Mouse (Mus musculus) midbrain, postnatal 0 days (tissue): ENCODE results near the gene Map3k11. TPM values are rescaled to one million over a fixed set of nuclear protein-coding genes. Genes with fewer than 3 reads are reported as not detected.

ENCODE experiments used
- ATAC-seq: fragments of 200-750 bp; cut with Nextera tagmentation; 2 replicates; pipeline ENCODE4 v1.8.0; 2017; ENCODE audit warnings: moderate number of reproducible peaks, mild to moderate bottlenecking, moderate TSS enrichment, moderate library complexity; ENCODE audit not compliant: low FRiP score
- DNase-seq: peaks from one replicate; pipeline ENCODE4 v3.0.0-alpha.2; 2015; ENCODE audit warnings: low spot score
- H3K27ac ChIP-seq: fragments of 300-500 bp; sonication (generic); 2 replicates; pipeline ENCODE4 v1.5.1; 2014; ENCODE audit warnings: low read depth, mild to moderate bottlenecking, low read length, mixed read lengths
- H3K27me3 ChIP-seq: fragments of 300-500 bp; sonication (generic); 2 replicates; pipeline ENCODE4 v1.6.1; 2014; ENCODE audit warnings: low read length, control low read depth, mixed read lengths; ENCODE audit not compliant: insufficient read depth
- H3K36me3 ChIP-seq: fragments of 300-500 bp; sonication (generic); 2 replicates; pipeline ENCODE4 v1.6.1; 2014; ENCODE audit warnings: low read length, control low read depth, mixed read lengths; ENCODE audit not compliant: insufficient read depth
- H3K4me1 ChIP-seq: fragments of 300-500 bp; sonication (generic); 2 replicates; pipeline ENCODE4 v1.6.1; 2014; ENCODE audit warnings: mild to moderate bottlenecking, control low read depth, antibody characterized with exemption, low read length, mixed read lengths; ENCODE audit not compliant: insufficient read depth
- H3K4me2 ChIP-seq: fragments of 300-500 bp; sonication (generic); 2 replicates; pipeline ENCODE4 v1.6.1; 2014; ENCODE audit warnings: low read depth, mild to moderate bottlenecking, low read length, mixed read lengths; ENCODE audit not compliant: poor library complexity, severe bottlenecking
- H3K4me3 ChIP-seq: fragments of 300-500 bp; sonication (generic); 2 replicates; pipeline ENCODE4 v1.5.1; 2014; ENCODE audit warnings: low read depth, mild to moderate bottlenecking, low read length, moderate library complexity
- H3K9ac ChIP-seq: fragments of 300-500 bp; sonication (generic); replicated peaks from 2 replicates; pipeline ENCODE4 v1.6.1; 2014; ENCODE audit warnings: mild to moderate bottlenecking, low read length, moderate library complexity, mixed read lengths; ENCODE audit not compliant: poor library complexity, severe bottlenecking
- H3K9me3 ChIP-seq: fragments of 300-500 bp; sonication (generic); 2 replicates; pipeline ENCODE4 v1.6.1; 2016; ENCODE audit warnings: low read length, control low read depth
- CTCF ChIP-seq: IDR thresholded peaks from 2 replicates; pipeline ENCODE4 v1.5.1; 2016; ENCODE audit warnings: antibody characterized with exemption, mild to moderate bottlenecking
- WGBS: fragments of 180-500 bp; shearing (Covaris S2); extraction: QIAGEN DNeasy Blood & Tissue Kit; methylation state at CpG from one replicate; pipeline ENCODE4 v1.1.7; 2014; 5-methylcytosine and 5-hydroxymethylcytosine counted together
- microRNA-seq: library from miRNA; unstranded; fragments of <30 nt; microRNA quantifications from one replicate; pipeline ENCODE4, GENCODE M21; 2016; ENCODE audit warnings: borderline number of aligned reads
- polyA plus RNA-seq: library from polyadenylated mRNA; unstranded; fragments of >200 nt; fragmentation: Nextera tagmentation; extraction: Ambion mirVana; gene quantifications from 2 replicates; pipeline ENCODE4 v1.2.1, GENCODE M21; 2015
- total RNA-seq: library from RNA; depleted of rRNA; stranded (reverse); fragments of >200 nt; gene quantifications from 2 replicates; pipeline ENCODE4 v1.2.3, GENCODE M21; 2014; rRNA removed

Gene Map3k11
- total and polyA plus RNA-seq, 2 experiments from 2014 or later = 9.6 to 24.0 TPM

GRCm38 (mm10) chr19:5745756-5746710, 57.5 kb downstream of the Map3k11 start:
- H3K27me3 ChIP-seq = peaks cover 23% of the 10 kb centered on the region
- peak overlapping the region; percentile 59 for H3K9ac ChIP-seq
- H3K4me2 ChIP-seq = peak overlapping the region; percentile 59
- H3K4me1 ChIP-seq = 0 out of 2 replicates have a peak, but pooled peaks cover 8% of the 10 kb centered on the region
- no peaks in the 10 kb centered on the region for H3K9me3 ChIP-seq
- peak overlapping the region; percentile 19; the same call in 1 of the 2 replicates for H3K27ac ChIP-seq
- 10% methylated on average over 32 of the region's 36 CpGs for WGBS
- ATAC-seq = 0 out of 2 replicates have a peak, but pooled peaks have one; percentile 33
- H3K4me3 ChIP-seq = peak overlapping the region; percentile 28
- peak; percentile 69 for DNase-seq
- no peak for TF ChIP-seq CTCF
- H3K36me3 ChIP-seq = no peaks in the 10 kb centered on the region

GRCm38 (mm10) chr19:5746907-5747363, 58.4 kb downstream of the Map3k11 start:
- Histone ChIP-seq H3K27ac (no peak overlapping the region), H3K36me3 (no peaks in the 10 kb centered on the region), H3K9ac (no peak overlapping the region), H3K4me3 (peak overlapping the region; percentile 12; the same call in 1 of the 2 replicates), H3K4me2 (peak overlapping the region; percentile 59), H3K27me3 (peaks cover 27% of the 10 kb centered on the region), H3K9me3 (no peaks in the 10 kb centered on the region), H3K4me1 (0 out of 2 replicates have a peak, but pooled peaks cover 8% of the 10 kb centered on the region)
- no peak for DNase-seq
- ATAC-seq = no peak
- no peak for TF ChIP-seq CTCF
- 21% methylated on average over 12 of the region's 12 CpGs for WGBS

- ATAC-seq = no peak
- WGBS = 86% methylated on average over 6 of the region's 6 CpGs
- H3K4me3 ChIP-seq = no peak overlapping the region
- TF ChIP-seq CTCF = no peak
- H3K27me3 ChIP-seq = peaks cover 30% of the 10 kb centered on the region
- DNase-seq = no peak
- H3K27ac ChIP-seq = no peak overlapping the region
- no peak overlapping the region for H3K4me2 ChIP-seq
- H3K4me1 ChIP-seq = 0 out of 2 replicates have a peak, but pooled peaks cover 8% of the 10 kb centered on the region
- H3K9ac ChIP-seq = no peak overlapping the region
- H3K36me3 ChIP-seq = no peaks in the 10 kb centered on the region
- H3K9me3 ChIP-seq = no peaks in the 10 kb centered on the region
Measured at GRCm38 (mm10) chr19:5749476-5749875, 60.9 kb downstream of the Map3k11 start.

- Histone ChIP-seq H3K4me2 (no peak overlapping the region), H3K27ac (no peak overlapping the region), H3K27me3 (peaks cover 25% of the 10 kb centered on the region), H3K9me3 (no peaks in the 10 kb centered on the region), H3K9ac (no peak overlapping the region), H3K36me3 (no peaks in the 10 kb centered on the region), H3K4me1 (0 out of 2 replicates have a peak, but pooled peaks cover 8% of the 10 kb centered on the region), H3K4me3 (no peak overlapping the region)
- ATAC-seq (no peak), DNase-seq (no peak)
- 12% methylated on average over 22 of the region's 22 CpGs for whole genome bisulfite sequencing
- TF ChIP-seq CTCF = no peak
Measured at GRCm38 (mm10) chr19:5750951-5751350, 62.4 kb downstream of the Map3k11 start.

- Histone ChIP-seq H3K4me3 (no peak overlapping the region), H3K27me3 (peaks cover 30% of the 10 kb centered on the region), H3K36me3 (no peaks in the 10 kb centered on the region), H3K27ac (no peak overlapping the region), H3K9ac (no peak overlapping the region), H3K4me2 (no peak overlapping the region), H3K9me3 (no peaks in the 10 kb centered on the region), H3K4me1 (0 out of 2 replicates have a peak, but pooled peaks cover 1% of the 10 kb centered on the region)
- DNase-seq (no peak), ATAC-seq (no peak)
- 9% methylated on average over 20 of the region's 20 CpGs for WGBS
- TF ChIP-seq CTCF = no peak
Measured at GRCm38 (mm10) chr19:5751742-5752141, 63.2 kb downstream of the Map3k11 start.

Small RNA genes lying within 50 kb of the gene (microRNA-seq; reads per million reads assigned to microRNA genes)
- not detected for gene Mir6987

Other genes starting within 250 kb of the Map3k11 start
- gene Fosl1, start 241.2 kb upstream of the Map3k11 start, total RNA-seq = 0.11 TPM in 1 of 2 replicates, not detected in the other
- not detected in 2 replicates for gene Fosl1, start 241.2 kb upstream of the Map3k11 start, polyA plus RNA-seq
- gene Ccdc85b, start 230.8 kb upstream of the Map3k11 start, total RNA-seq = 14.3 and 19.4 TPM in 2 replicates
- 15.4 and 15.6 TPM in 2 replicates for gene Ccdc85b, start 230.8 kb upstream of the Map3k11 start, polyA plus RNA-seq
- gene Fibp, start 228.1 kb upstream of the Map3k11 start, total RNA-seq = 91.4 and 122 TPM in 2 replicates
- gene Fibp, start 228.1 kb upstream of the Map3k11 start, polyA plus RNA-seq = 174 and 191 TPM in 2 replicates
- gene Ctsw, start 220.2 kb upstream of the Map3k11 start, total RNA-seq = 0.33 and 0.94 TPM in 2 replicates
- 1.5 and 1.9 TPM in 2 replicates for gene Ctsw, start 220.2 kb upstream of the Map3k11 start, polyA plus RNA-seq
- 32.9 and 33.7 TPM in 2 replicates for gene Efemp2, start 214.8 kb upstream of the Map3k11 start, total RNA-seq
- 35.2 and 36.1 TPM in 2 replicates for gene Efemp2, start 214.8 kb upstream of the Map3k11 start, polyA plus RNA-seq
- 60.9 and 87.3 TPM in 2 replicates for gene Mus81, start 200.3 kb upstream of the Map3k11 start, total RNA-seq
- gene Mus81, start 200.3 kb upstream of the Map3k11 start, polyA plus RNA-seq = 27.9 and 30.4 TPM in 2 replicates
- gene Cfl1, start 198.3 kb upstream of the Map3k11 start, total RNA-seq = 1,453 and 1,672 TPM in 2 replicates
- gene Cfl1, start 198.3 kb upstream of the Map3k11 start, polyA plus RNA-seq = 3,482 and 3,602 TPM in 2 replicates
- 3.2 and 7.3 TPM in 2 replicates for gene 1700020D05Rik, start 185.0 kb upstream of the Map3k11 start, total RNA-seq
- gene 1700020D05Rik, start 185.0 kb upstream of the Map3k11 start, polyA plus RNA-seq = 0.20 TPM in 1 of 2 replicates, not detected in the other
- 86.2 and 100 TPM in 2 replicates for gene Snx32, start 178.2 kb upstream of the Map3k11 start, total RNA-seq
- gene Snx32, start 178.2 kb upstream of the Map3k11 start, polyA plus RNA-seq = 88.7 and 94.4 TPM in 2 replicates
- gene Ovol1, start 128.1 kb upstream of the Map3k11 start, total RNA-seq = 0.27 TPM in 1 of 2 replicates, not detected in the other
- 0.05 TPM in 1 of 2 replicates, not detected in the other for gene Ovol1, start 128.1 kb upstream of the Map3k11 start, polyA plus RNA-seq
- gene Ap5b1, start 120.7 kb upstream of the Map3k11 start, total RNA-seq = 12.8 and 14.5 TPM in 2 replicates
- gene Ap5b1, start 120.7 kb upstream of the Map3k11 start, polyA plus RNA-seq = 1.9 and 2.2 TPM in 2 replicates
- gene Rnaseh2c, start 86.9 kb upstream of the Map3k11 start, total RNA-seq = 19.8 and 27.1 TPM in 2 replicates
- gene Rnaseh2c, start 86.9 kb upstream of the Map3k11 start, polyA plus RNA-seq = 43.1 and 50.9 TPM in 2 replicates
- 126 and 150 TPM in 2 replicates for gene Kat5, start 78.5 kb upstream of the Map3k11 start, total RNA-seq
- gene Kat5, start 78.5 kb upstream of the Map3k11 start, polyA plus RNA-seq = 73.9 and 76.8 TPM in 2 replicates
- 30.3 and 34.8 TPM in 2 replicates for gene Rela, start 51.3 kb upstream of the Map3k11 start, total RNA-seq
- 30.8 and 31.8 TPM in 2 replicates for gene Rela, start 51.3 kb upstream of the Map3k11 start, polyA plus RNA-seq
- gene Sipa1, start 25.0 kb upstream of the Map3k11 start, total RNA-seq = 26.1 and 36.0 TPM in 2 replicates
- gene Sipa1, start 25.0 kb upstream of the Map3k11 start, polyA plus RNA-seq = 18.1 and 19.9 TPM in 2 replicates
- gene Pcnx3, start 166 bp downstream of the Map3k11 start, total RNA-seq = 95.5 and 103 TPM in 2 replicates
- gene Pcnx3, start 166 bp downstream of the Map3k11 start, polyA plus RNA-seq = 18.4 and 19.1 TPM in 2 replicates
- gene Kcnk7, start 15.6 kb downstream of the Map3k11 start, total RNA-seq = not detected in 2 replicates
- gene Kcnk7, start 15.6 kb downstream of the Map3k11 start, polyA plus RNA-seq = 0.47 and 0.49 TPM in 2 replicates
- 25.6 and 26.3 TPM in 2 replicates for gene Ehbp1l1, start 37.6 kb downstream of the Map3k11 start, total RNA-seq
- 65.2 and 65.4 TPM in 2 replicates for gene Ehbp1l1, start 37.6 kb downstream of the Map3k11 start, polyA plus RNA-seq
- 161 and 178 TPM in 2 replicates for gene Fam89b, start 40.9 kb downstream of the Map3k11 start, total RNA-seq
- 126 TPM in 2 replicates for gene Fam89b, start 40.9 kb downstream of the Map3k11 start, polyA plus RNA-seq
- gene Ltbp3, start 52.2 kb downstream of the Map3k11 start, total RNA-seq = 28.8 and 29.3 TPM in 2 replicates
- 9.1 and 12.8 TPM in 2 replicates for gene Ltbp3, start 52.2 kb downstream of the Map3k11 start, polyA plus RNA-seq
- 95.2 and 108 TPM in 2 replicates for gene Scyl1, start 82.7 kb downstream of the Map3k11 start, total RNA-seq
- 84.2 and 85.8 TPM in 2 replicates for gene Scyl1, start 82.7 kb downstream of the Map3k11 start, polyA plus RNA-seq
- 11.2 and 19.1 TPM in 2 replicates for gene Frmd8, start 186.5 kb downstream of the Map3k11 start, total RNA-seq
- gene Frmd8, start 186.5 kb downstream of the Map3k11 start, polyA plus RNA-seq = 11.2 and 11.7 TPM in 2 replicates
- 3.7 and 4.8 TPM in 2 replicates for gene Slc25a45, start 189.1 kb downstream of the Map3k11 start, total RNA-seq
- gene Slc25a45, start 189.1 kb downstream of the Map3k11 start, polyA plus RNA-seq = 2.1 and 2.7 TPM in 2 replicates
- gene Tigd3, start 205.4 kb downstream of the Map3k11 start, total RNA-seq = 9.0 and 11.4 TPM in 2 replicates
- 10.6 and 10.9 TPM in 2 replicates for gene Tigd3, start 205.4 kb downstream of the Map3k11 start, polyA plus RNA-seq
- gene Dpf2, start 224.3 kb downstream of the Map3k11 start, total RNA-seq = 52.9 and 84.7 TPM in 2 replicates
- gene Dpf2, start 224.3 kb downstream of the Map3k11 start, polyA plus RNA-seq = 57.7 and 61.0 TPM in 2 replicates
- gene Cdc42ep2, start 236.1 kb downstream of the Map3k11 start, total RNA-seq = 20.6 and 28.4 TPM in 2 replicates
- 19.2 and 20.9 TPM in 2 replicates for gene Cdc42ep2, start 236.1 kb downstream of the Map3k11 start, polyA plus RNA-seq